Mouse (Mus musculus) C2C12 (cell line): ENCODE results near the gene Sf3b2.

Source experiments
- CEBPB ChIP-seq: IDR thresholded peaks from one replicate; pipeline ENCODE4 v1.6.1; 2011; ENCODE audit warnings: low read depth, mild to moderate bottlenecking, control low read depth, moderate library complexity
- CTCF ChIP-seq: IDR thresholded peaks from one replicate; pipeline ENCODE4 v1.5.1; 2011; ENCODE audit not compliant: control insufficient read depth, insufficient read depth, insufficient read length
- MAX ChIP-seq: IDR thresholded peaks from one replicate; pipeline ENCODE4 v1.6.1; 2011; ENCODE audit warnings: mild to moderate bottlenecking, control low read depth
- MYOG ChIP-seq: IDR thresholded peaks from one replicate; pipeline ENCODE4 v1.6.1; 2011; ENCODE audit not compliant: control insufficient read depth, insufficient read length; ENCODE audit errors: extremely low read depth
- USF1 ChIP-seq: IDR thresholded peaks from one replicate; pipeline ENCODE4 v1.6.1; 2011; ENCODE audit warnings: low read depth, mild to moderate bottlenecking, control low read depth, moderate library complexity

DNA sequence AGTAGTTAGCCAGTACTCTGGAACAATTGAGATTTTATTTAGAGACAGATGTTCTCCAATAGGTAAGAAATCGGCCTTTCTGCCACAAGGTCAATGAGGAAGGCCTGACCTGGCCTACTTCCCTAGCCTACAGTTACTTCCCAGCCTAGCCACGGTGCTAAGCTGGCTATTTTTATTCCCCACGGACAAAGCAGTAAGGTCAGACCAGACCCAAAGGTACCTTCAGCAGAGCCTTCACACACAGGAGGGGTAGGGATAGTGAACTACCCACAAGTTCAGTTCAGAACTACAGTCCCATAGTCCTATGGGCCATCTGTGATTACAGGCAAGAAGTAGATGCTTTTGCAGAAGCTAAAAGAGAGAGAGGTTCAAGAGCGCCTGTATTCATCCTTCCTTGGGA is 21.3 kb downstream of the Sf3b2 start:
- no peak for TF ChIP-seq CTCF
- no peak for TF ChIP-seq USF1
- no peak for TF ChIP-seq MYOG
- no peak for TF ChIP-seq CEBPB
- no peak for TF ChIP-seq MAX
